ENCODE assay signal across 25 mouse cellular contexts in the genomic region with DNA sequence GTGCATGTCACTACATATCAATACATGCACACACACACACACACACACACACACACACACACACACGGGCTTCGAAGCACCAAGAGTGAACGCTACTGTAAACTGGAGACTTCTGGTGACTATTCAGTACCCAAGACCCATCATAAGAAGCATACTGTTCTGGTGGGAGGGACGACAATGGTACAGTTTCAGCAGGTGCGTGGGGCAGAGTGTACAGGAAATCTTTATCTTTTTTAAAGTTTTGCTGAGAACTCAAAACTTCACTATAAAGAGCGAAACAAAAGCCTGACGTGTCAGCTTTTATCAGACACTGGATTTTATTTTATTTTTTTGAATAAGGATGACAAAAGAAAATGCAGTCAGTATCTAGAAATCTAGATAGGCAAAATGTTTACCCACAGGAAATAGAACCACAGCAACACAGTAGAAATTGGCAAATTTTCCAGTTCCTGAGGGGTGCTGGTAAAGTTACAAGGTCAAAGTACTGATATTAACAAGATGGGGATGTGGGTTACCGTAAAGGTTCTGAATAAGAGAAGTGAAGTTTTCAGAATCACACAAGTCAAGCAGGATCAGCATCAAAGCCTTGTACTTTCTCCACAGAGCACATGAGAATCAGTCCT. TPM values are rescaled to one million over a fixed set of nuclear protein-coding genes. Genes with fewer than 3 reads are reported as not detected.
DNase-seq lines count a peak whose midpoint lies in the region; ATAC-seq and TF ChIP-seq lines count a peak whose summit lies in the region.
"Had no signal": no experiment of that assay in that cellular context is flagged by ENCODE, and none has a peak within 500 bp of the region (broad histone marks: within the 10 kb centered on the region; RNA-seq: fewer than 3 reads in every experiment).

No protein-coding gene starts in this region.

- TF ChIP-seq POLR2A in CH12.LX (IDR thresholded peaks at IDR 0.05; ENCODE audit: low read depth, low read length): no peak

- ATAC-seq in megakaryocyte, adult 5-6 weeks (ENCODE audit: poor library complexity, severe bottlenecking): 0 out of 2 replicates have a peak, but pooled peaks have one; percentile 38
- ATAC-seq: forebrain, embryonic 15.5 days; intestine, embryonic 16.5 days; midbrain, embryonic 13.5 days had no signal

- H3K9me3 ChIP-seq in CH12.LX (replicated peaks; ENCODE audit: low read length): no peaks in the 10 kb centered on the region
- H3K9me3 ChIP-seq: embryonic facial prominence, embryonic 15.5 days; forebrain, embryonic 15.5 days; hindbrain, embryonic 15.5 days; midbrain, embryonic 13.5 days; neural tube, embryonic 12.5 days; stomach, embryonic 15.5 days had no signal

- H3K4me2 ChIP-seq in CH12.LX (ENCODE audit: insufficient read depth, low read depth, poor library complexity, severe bottlenecking): peak overlapping the region; percentile 25
- H3K4me2 ChIP-seq: embryonic facial prominence, embryonic 15.5 days; forebrain, embryonic 15.5 days; hindbrain, embryonic 15.5 days; midbrain, embryonic 13.5 days; neural tube, embryonic 12.5 days; stomach, embryonic 15.5 days had no signal

- TF ChIP-seq EP300 in CH12.LX (IDR thresholded peaks at IDR 0.05; ENCODE audit: low read length): peak; percentile 80

- in situ Hi-C loops in CH12.LX (cut with MboI; ENCODE audit: low pct_ligation_motif_present, low pct_unique_long_range_greater_than_20kb, low sequenced_read_pairs): no loop called here

- DNase-seq in thymus, postnatal 0 days (ENCODE audit: low spot score): peak; percentile 3
- DNase-seq in thymus, postnatal 10 days (ENCODE audit: low spot score in 2 of 2): no peak
- peak; percentile 53 for DNase-seq in CH12.LX (ENCODE audit: extremely low read depth)
- DNase-seq in induced T-regulatory cell, adult 2 months (ENCODE audit: low read depth): peak; percentile 78
- DNase-seq in frontal cortex, postnatal 10 days (ENCODE audit: low spot score in 2 of 2): no peak
- no peak for DNase-seq in spleen, postnatal 14 days (ENCODE audit: low spot score in 2 of 2)
- DNase-seq in neural tube, embryonic 10.5 days (ENCODE audit: extremely low spot score, low spot score): no peak
- DNase-seq: adrenal gland, postnatal 25 days; cerebellum, adult 8-10 months; cerebellum, postnatal 36 days; gastrocnemius, postnatal 25 days; heart, postnatal 36 days; kidney, postnatal 25 days; layer of hippocampus, postnatal 36 days; lung, adult 18-20 months; lung, postnatal 10 days; retina, postnatal 1 day had no signal

- TF ChIP-seq RAD21 in CH12.LX (IDR thresholded peaks at IDR 0.05; ENCODE audit: low read depth, low read length): no peak

- no peak for TF ChIP-seq CTCF in CH12.LX (conservative IDR thresholded peaks at IDR 0.05 in 1 of 2, IDR thresholded peaks at IDR 0.05 in 1 of 2; ENCODE audit: low read depth in 2 of 2, low read length in 2 of 2)

- H3K4me3 ChIP-seq in CH12.LX (replicated peaks in 1 of 3; ENCODE audit: low read depth in 2 of 3, low read length in 2 of 3, poor library complexity in 1 of 3): no peak overlapping the region
- H3K4me3 ChIP-seq: embryonic facial prominence, embryonic 15.5 days; forebrain, embryonic 15.5 days; hindbrain, embryonic 15.5 days; midbrain, embryonic 13.5 days; neural tube, embryonic 12.5 days; stomach, embryonic 15.5 days had no signal

- peak overlapping the region; percentile 3; the same call in 1 of the 2 replicates for H3K9ac ChIP-seq in CH12.LX (ENCODE audit: insufficient read depth, low read depth)
- H3K9ac ChIP-seq: embryonic facial prominence, embryonic 15.5 days; forebrain, embryonic 15.5 days; hindbrain, embryonic 15.5 days; midbrain, embryonic 13.5 days; neural tube, embryonic 12.5 days; stomach, embryonic 15.5 days had no signal

- peaks cover 0 to 42% of the 10 kb centered on the region in 2 experiments for H3K36me3 ChIP-seq in CH12.LX (replicated peaks in 1 of 2; ENCODE audit: control insufficient read depth in 1 of 2, insufficient read depth in 1 of 2, low read length in 1 of 2)

- peaks cover 7 to 27% of the 10 kb centered on the region in 2 experiments for H3K4me1 ChIP-seq in CH12.LX (ENCODE audit: control insufficient read depth in 1 of 2, insufficient read depth in 2 of 2)
- H3K4me1 ChIP-seq: embryonic facial prominence, embryonic 15.5 days; forebrain, embryonic 15.5 days; hindbrain, embryonic 15.5 days; midbrain, embryonic 13.5 days; neural tube, embryonic 12.5 days; stomach, embryonic 15.5 days had no signal

- H3K27ac ChIP-seq in CH12.LX (ENCODE audit: insufficient read depth, low read depth): no peak overlapping the region
- H3K27ac ChIP-seq: embryonic facial prominence, embryonic 15.5 days; forebrain, embryonic 15.5 days; hindbrain, embryonic 15.5 days; midbrain, embryonic 13.5 days; neural tube, embryonic 12.5 days; stomach, embryonic 15.5 days had no signal

- H3K79me2 ChIP-seq in CH12.LX (replicated peaks; ENCODE audit: control insufficient read depth, extremely low read depth, insufficient read depth, poor library complexity, severe bottlenecking): no peaks in the 10 kb centered on the region

- dilution Hi-C loops in CH12.LX (cut with MboI; ENCODE audit: extremely low pct_ligation_motif_present, extremely low pct_unique_long_range_greater_than_20kb, low sequenced_read_pairs): no loop called here

- no peaks in the 10 kb centered on the region for H3K27me3 ChIP-seq in CH12.LX (replicated peaks)
- H3K27me3 ChIP-seq: embryonic facial prominence, embryonic 15.5 days; forebrain, embryonic 15.5 days; hindbrain, embryonic 15.5 days; midbrain, embryonic 13.5 days; neural tube, embryonic 12.5 days; stomach, embryonic 15.5 days had no signal

TF ChIP-seq in CH12.LX, 34 proteins besides CTCF, POLR2A, EP300 and RAD21:
- TF ChIP-seq BHLHE40 (IDR thresholded peaks at IDR 0.05; ENCODE audit: low read depth, low read length) (peak; percentile 44), GABPA (IDR thresholded peaks at IDR 0.05; ENCODE audit: insufficient replicate concordance, low read depth, low read length) (no peak), ZMIZ1 (IDR thresholded peaks at IDR 0.05; ENCODE audit: low read depth, low read length) (no peak), TBP (conservative IDR thresholded peaks at IDR 0.05; ENCODE audit: low read depth, low read length) (no peak), MYC (IDR thresholded peaks at IDR 0.05; ENCODE audit: low read depth, low read length) (no peak), NRF1 (IDR thresholded peaks at IDR 0.05; ENCODE audit: low read depth, low read length) (no peak), JUND (conservative IDR thresholded peaks at IDR 0.05; ENCODE audit: low read depth, low read length) (peak; percentile 69), CHD1 (IDR thresholded peaks at IDR 0.05; ENCODE audit: low read depth, low read length) (no peak), IRF4 (IDR thresholded peaks at IDR 0.05; ENCODE audit: low read depth, low read length) (peak; percentile 81), ZKSCAN1 (IDR thresholded peaks at IDR 0.05; ENCODE audit: borderline replicate concordance, low read depth, low read length) (no peak), MAZ (IDR thresholded peaks at IDR 0.05; ENCODE audit: low read depth, low read length) (no peak), ETS1 (conservative IDR thresholded peaks at IDR 0.05; ENCODE audit: low read depth, low read length) (0 out of 2 replicates have a peak, but pooled peaks have one; percentile 13)

RNA-seq across cellular contexts. Expression of gene 2700097O09Rik, which starts 30.1 kb away (rescaled TPM):
- polyA plus RNA-seq in thymus, postnatal 0 days (2015; fragmentation: Nextera tagmentation; extraction: Ambion mirVana): 13.4 and 13.5 TPM in 2 replicates
- 14.8 and 16.8 TPM in 2 replicates for total RNA-seq in CH12.LX (2012; rRNA removed)
- total RNA-seq in CH12.LX (2014; rRNA removed): 31.0 and 35.9 TPM in 2 replicates
- polyA plus RNA-seq in CH12.LX (2012; ENCODE audit: insufficient read length, low read depth): 13.7 and 15.0 TPM in 2 replicates
- 6.5 and 8.8 TPM in 2 replicates for total RNA-seq in megakaryocyte, adult 5-6 weeks (2015)
- total RNA-seq in megakaryocyte, adult 5-6 weeks (2017): 2.5 and 6.2 TPM in 2 replicates

RNA-seq across cellular contexts. Expression of gene Srp54a, which starts 30.2 kb away (rescaled TPM):
- 144 and 152 TPM in 2 replicates for polyA plus RNA-seq in thymus, postnatal 0 days (2015; fragmentation: Nextera tagmentation; extraction: Ambion mirVana)
- total RNA-seq in CH12.LX (2012; rRNA removed) (70.7 and 78.6 TPM in 2 replicates), CH12.LX (2014; rRNA removed) (101 and 127 TPM in 2 replicates)
- polyA plus RNA-seq in CH12.LX (2012; ENCODE audit: insufficient read length, low read depth): 126 and 161 TPM in 2 replicates
- 73.9 and 85.6 TPM in 2 replicates for total RNA-seq in megakaryocyte, adult 5-6 weeks (2015)
- 136 and 142 TPM in 2 replicates for total RNA-seq in megakaryocyte, adult 5-6 weeks (2017)

RNA-seq across cellular contexts. Expression of gene Baz1a, which starts 35.7 kb away (rescaled TPM):
- 33.2 and 35.5 TPM in 2 replicates for polyA plus RNA-seq in thymus, postnatal 0 days (2015; fragmentation: Nextera tagmentation; extraction: Ambion mirVana)
- total RNA-seq in CH12.LX (2012; rRNA removed) (41.7 and 51.2 TPM in 2 replicates), CH12.LX (2014; rRNA removed) (89.0 and 95.0 TPM in 2 replicates)
- 55.6 and 56.0 TPM in 2 replicates for polyA plus RNA-seq in CH12.LX (2012; ENCODE audit: insufficient read length, low read depth)
- 187 and 200 TPM in 2 replicates for total RNA-seq in megakaryocyte, adult 5-6 weeks (2015)
- 105 and 107 TPM in 2 replicates for total RNA-seq in megakaryocyte, adult 5-6 weeks (2017)

Comparison
In these comparisons a context has a peak if more than half of its experiments do, and no peak if none do; other contexts are left out.
1. DNase-seq: peak in thymus, postnatal 0 days (single experiment), CH12.LX (single experiment) and induced T-regulatory cell, adult 2 months (single experiment); none in thymus, postnatal 10 days (0 of 2), frontal cortex, postnatal 10 days (0 of 2), spleen, postnatal 14 days (0 of 2) and neural tube, embryonic 10.5 days (single experiment).